Mouse (Mus musculus) small intestine, adult 2 months (tissue): ENCODE measurements around the gene Ndufab1. TPM values are rescaled to one million over a fixed set of nuclear protein-coding genes. Genes with fewer than 3 reads are reported as not detected.
A peak's percentile ranks its signal among the peaks of the same experiment; 100 is the strongest.

Source experiments
- H3K27ac ChIP-seq: fragments of 200-500 bp; 2 replicates; pipeline ENCODE4 v1.5.1; 2012; ENCODE audit warnings: low read depth, low read length, control low read depth, inconsistent platforms; ENCODE audit not compliant: insufficient read depth
- H3K27me3 ChIP-seq: fragments of 200-500 bp; 2 replicates; pipeline ENCODE4 v1.6.1; 2012; ENCODE audit warnings: mild to moderate bottlenecking, moderate library complexity, low read length, inconsistent platforms; ENCODE audit not compliant: control insufficient read depth, insufficient read depth
- H3K36me3 ChIP-seq: fragments of 200-500 bp; 2 replicates; pipeline ENCODE4 v1.6.1; 2012; ENCODE audit warnings: mild to moderate bottlenecking, low read length, control low read depth, inconsistent platforms; ENCODE audit not compliant: control insufficient read depth, insufficient read depth
- H3K4me1 ChIP-seq: fragments of 200-500 bp; 2 replicates; pipeline ENCODE4 v1.6.1; 2012; ENCODE audit warnings: low read length, inconsistent platforms, mixed read lengths; ENCODE audit not compliant: control insufficient read depth, insufficient read depth, insufficient read length
- H3K4me3 ChIP-seq: fragments of 200-500 bp; 2 replicates; pipeline ENCODE4 v1.5.1; 2012; ENCODE audit warnings: low read depth, mild to moderate bottlenecking, control low read depth, inconsistent platforms, low read length, moderate library complexity
- CTCF ChIP-seq: fragments of 200-500 bp; IDR thresholded peaks from 2 replicates; pipeline ENCODE4 v1.5.1; 2012; ENCODE audit warnings: low read depth, mild to moderate bottlenecking, control low read depth, inconsistent platforms, low read length, moderate library complexity, mixed read lengths; ENCODE audit not compliant: insufficient replicate concordance, insufficient read length; ENCODE audit errors: extremely low read depth
- POLR2A ChIP-seq: fragments of 200-500 bp; IDR thresholded peaks from 2 replicates; pipeline ENCODE4 v1.6.1; 2012; ENCODE audit warnings: low read depth, mild to moderate bottlenecking, control low read depth, inconsistent platforms, low read length, moderate library complexity
- WGBS: fragments of 180-500 bp; shearing (Covaris S2); methylation state at CpG from one replicate; pipeline ENCODE4 v1.1.7; 2018; 5-methylcytosine and 5-hydroxymethylcytosine counted together
- polyA plus RNA-seq: library from polyadenylated mRNA; depleted of rRNA; stranded (reverse); fragments of >200 nt; gene quantifications from 2 replicates; pipeline ENCODE4 v1.2.3, GENCODE M21; 2012; rRNA removed

Gene Ndufab1
- 395 and 1,026 TPM in 2 replicates for polyA plus RNA-seq

DNA sequence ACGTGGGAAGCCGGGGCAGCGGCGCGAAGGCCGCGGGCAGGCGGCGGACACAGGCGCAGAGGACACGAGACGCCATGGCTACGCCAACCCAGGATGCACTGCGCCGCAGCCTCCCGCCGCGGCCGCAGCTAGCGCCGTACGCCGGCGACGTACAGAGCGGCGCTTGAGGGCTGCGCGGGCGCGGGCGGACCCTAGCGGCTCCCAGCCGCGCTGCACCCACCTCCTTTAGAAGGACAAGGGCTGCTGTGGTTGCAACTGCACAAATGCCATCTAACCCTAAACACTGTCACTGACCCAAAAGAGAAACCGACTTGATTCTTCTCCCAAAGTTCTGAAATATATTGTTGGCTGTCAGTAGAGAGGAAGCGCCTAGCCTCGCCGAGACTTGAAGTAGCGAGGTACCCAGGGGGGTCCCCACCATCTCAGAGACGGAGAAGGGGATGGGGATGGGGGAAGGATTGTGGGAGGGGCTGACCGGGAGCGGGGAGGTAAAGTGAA is at the start of gene Ndufab1:
Ndufab1 (minus strand) TSS at position 140 of the 498 bp plus-strand sequence.
- 0 out of 2 replicates have a peak, but pooled peaks have one; percentile 25 for TF ChIP-seq POLR2A
- TF ChIP-seq CTCF: peak; percentile 79
- Histone ChIP-seq H3K4me3 (peak within 1 kb of the TSS; percentile 94), H3K27me3 (no peaks in the 10 kb centered on the region), H3K4me1 (peaks cover 9% of the 10 kb centered on the region; the same call in 1 of the 2 replicates), H3K27ac (peak within 1 kb of the TSS; percentile 51), H3K36me3 (peaks cover 16% of the 10 kb centered on the region)
- WGBS: 1% methylated on average over 43 of the region's 43 CpGs

- Histone ChIP-seq H3K27me3 (no peaks in the 10 kb centered on the region), H3K36me3 (peaks cover 66% of the 10 kb centered on the region), H3K4me3 (no peak overlapping the region), H3K27ac (no peak overlapping the region), H3K4me1 (no peaks in the 10 kb centered on the region)
- TF ChIP-seq CTCF: no peak
- TF ChIP-seq POLR2A: no peak
Observed at GRCm38 (mm10) chr7:122140991-122141390, 39.3 kb upstream of the Ndufab1 start.

DNA sequence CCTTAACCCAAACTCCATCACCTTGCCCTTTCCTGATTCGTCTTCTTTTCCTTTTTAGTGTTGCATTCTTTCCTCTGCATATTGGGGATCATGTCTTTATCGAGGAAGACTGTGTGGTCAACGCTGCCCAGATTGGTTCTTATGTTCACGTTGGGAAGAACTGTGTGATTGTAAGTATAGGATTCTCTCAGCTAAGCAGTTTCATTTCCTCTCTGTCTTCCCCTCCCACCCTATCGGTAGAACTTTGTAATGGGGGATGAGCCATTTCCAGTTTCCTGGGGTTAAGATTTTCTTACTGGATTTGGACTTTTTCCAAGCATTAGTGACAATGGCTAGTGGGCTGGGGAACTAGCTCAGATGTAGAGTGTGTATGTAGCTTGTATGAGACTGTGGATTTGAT is 36.5 kb upstream of the Ndufab1 start:
- no peak overlapping the region for H3K4me3 ChIP-seq
- 83% methylated on average over 5 of the region's 5 CpGs for WGBS
- peaks cover 58% of the 10 kb centered on the region for H3K36me3 ChIP-seq

GRCm38 (mm10) chr7:122137071-122137470 is 35.4 kb upstream of the Ndufab1 start:
- Histone ChIP-seq H3K36me3 (peaks cover 51% of the 10 kb centered on the region), H3K27ac (no peak overlapping the region), H3K4me1 (no peaks in the 10 kb centered on the region; the same call in 1 of the 2 replicates), H3K4me3 (no peak overlapping the region), H3K27me3 (no peaks in the 10 kb centered on the region)
- no peak for TF ChIP-seq POLR2A
- TF ChIP-seq CTCF: no peak

More for the DNA sequence above, 36.5 kb upstream of the Ndufab1 start:
- H3K27ac ChIP-seq: no peak overlapping the region
- TF ChIP-seq POLR2A (no peak), CTCF (no peak)
- H3K27me3 ChIP-seq: no peaks in the 10 kb centered on the region
- H3K4me1 ChIP-seq: no peaks in the 10 kb centered on the region; the same call in 1 of the 2 replicates

DNA sequence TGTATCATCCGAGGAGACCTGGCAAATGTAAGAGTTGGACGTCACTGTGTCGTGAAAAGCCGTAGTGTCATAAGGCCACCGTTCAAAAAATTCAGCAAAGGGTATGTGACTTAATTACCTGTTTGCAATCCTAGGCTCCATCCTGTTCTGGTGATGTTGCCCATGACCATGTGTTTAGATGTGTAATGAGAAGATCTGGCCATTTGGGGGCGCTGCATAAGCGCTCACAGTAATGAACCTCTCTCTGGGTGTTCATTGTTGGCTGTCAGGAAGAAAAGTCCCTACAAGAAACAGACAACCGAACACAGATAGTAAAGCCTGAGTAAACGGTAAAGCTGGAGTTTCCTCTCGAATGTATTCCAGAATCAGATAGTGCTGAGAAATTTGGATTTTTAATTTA is 33.4 kb upstream of the Ndufab1 start:
- WGBS: 62% methylated on average over 10 of the region's 10 CpGs
- TF ChIP-seq CTCF (no peak), POLR2A (no peak)
- Histone ChIP-seq H3K27ac (no peak overlapping the region), H3K36me3 (peaks cover 35% of the 10 kb centered on the region), H3K4me3 (no peak overlapping the region), H3K27me3 (no peaks in the 10 kb centered on the region), H3K4me1 (no peaks in the 10 kb centered on the region; the same call in 1 of the 2 replicates)

GRCm38 (mm10) chr7:122133338-122133625 is 31.6 kb upstream of the Ndufab1 start:
- peak overlapping the region; percentile 83 for H3K4me3 ChIP-seq
- peaks cover 19% of the 10 kb centered on the region for H3K36me3 ChIP-seq
- no peaks in the 10 kb centered on the region for H3K27me3 ChIP-seq
- H3K4me1 ChIP-seq: no peaks in the 10 kb centered on the region; the same call in 1 of the 2 replicates
- peak overlapping the region; percentile 36; the same call in 1 of the 2 replicates for H3K27ac ChIP-seq
- TF ChIP-seq POLR2A: no peak
- TF ChIP-seq CTCF: no peak
- WGBS: 8% methylated on average over 8 of the region's 8 CpGs

DNA sequence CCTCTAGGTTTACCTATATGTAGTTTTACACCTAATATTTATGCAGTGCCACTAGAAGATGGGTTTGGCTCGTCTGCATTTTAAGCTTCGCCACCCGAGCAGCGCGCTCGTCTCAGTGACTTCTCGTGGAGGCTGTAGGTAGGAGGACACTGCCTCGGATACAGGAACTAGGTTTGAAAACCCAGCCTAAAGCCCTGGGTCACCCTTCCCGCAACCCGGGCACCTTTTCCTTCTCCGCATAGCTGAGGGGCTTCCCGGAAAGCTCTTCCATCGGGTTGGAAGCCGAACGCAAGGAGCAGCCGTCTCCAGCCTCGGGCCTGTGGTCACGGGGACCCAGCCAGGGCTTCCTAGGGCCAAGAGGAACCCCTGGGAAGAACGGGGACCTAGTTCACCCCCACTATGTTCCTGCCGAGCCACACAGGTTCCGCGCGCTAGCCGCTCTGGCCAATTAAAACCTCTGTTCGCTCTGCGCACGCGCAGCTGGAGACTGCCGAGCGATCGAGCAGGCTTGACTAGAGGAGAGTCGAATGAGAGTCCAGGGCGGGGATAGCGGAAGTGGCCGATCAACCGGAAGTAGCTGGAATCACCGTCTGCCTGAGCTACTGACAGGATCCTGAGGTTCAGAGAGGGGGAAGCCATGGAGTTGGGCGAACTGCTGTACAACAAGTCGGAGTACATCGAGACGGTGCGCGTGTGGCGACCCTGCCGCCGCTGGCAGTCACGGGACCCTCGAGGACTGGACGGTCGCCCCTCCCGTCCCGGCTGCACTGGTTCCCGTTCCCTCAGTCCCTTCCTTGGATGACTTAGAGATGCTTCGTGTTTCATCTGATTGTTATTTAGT is 31.0 kb upstream of the Ndufab1 start, which contains the start of the genes Palb2 and Dctn5:
Palb2 (minus strand) TSS at position 489 of the 841 bp plus-strand sequence.
Dctn5 (plus strand) TSS at position 545 of the 841 bp plus-strand sequence.
- no peak for TF ChIP-seq CTCF
- peak; percentile 63 for TF ChIP-seq POLR2A
- H3K4me3 ChIP-seq: peak within 1 kb of the TSS; percentile 83
- peaks cover 15% of the 10 kb centered on the region for H3K36me3 ChIP-seq
- H3K4me1 ChIP-seq: no peaks in the 10 kb centered on the region; the same call in 1 of the 2 replicates
- peak within 1 kb of the TSS; percentile 36 for H3K27ac ChIP-seq
- WGBS: under 1% methylated on average over 54 of the region's 54 CpGs
- no peaks in the 10 kb centered on the region for H3K27me3 ChIP-seq
